Mouse (Mus musculus): ENCODE measurements around the gene Kdm2a. TPM values are rescaled to one million over a fixed set of nuclear protein-coding genes. Genes with fewer than 3 reads are reported as not detected.

Gene Kdm2a
- total and polyA plus RNA-seq, 3 experiments, result 17.3 to 51.9 (median 23.1) TPM

GRCm38 (mm10) chr19:4414631-4415030 is 16.5 kb upstream of the Kdm2a start:
- H3K27ac ChIP-seq (ENCODE audit: insufficient read depth, low read depth), result no peak overlapping the region
- H3K27me3 ChIP-seq (replicated peaks), result peaks cover 2% of the 10 kb centered on the region
- H3K79me2 ChIP-seq (replicated peaks; ENCODE audit: control insufficient read depth, extremely low read depth, insufficient read depth, poor library complexity, severe bottlenecking), result no peaks in the 10 kb centered on the region
- no peaks in the 10 kb centered on the region for H3K9me3 ChIP-seq (replicated peaks; ENCODE audit: low read length)
- no peak for DNase-seq (ENCODE audit: extremely low read depth)
- dilution Hi-C loops (cut with MboI; ENCODE audit: extremely low pct_ligation_motif_present, extremely low pct_unique_long_range_greater_than_20kb, low sequenced_read_pairs), result no loop called here
- H3K36me3 ChIP-seq (replicated peaks in 1 of 2; ENCODE audit: control insufficient read depth in 1 of 2, insufficient read depth in 1 of 2, low read length in 1 of 2), result no peaks in the 10 kb centered on the region
- no peaks in the 10 kb centered on the region for H3K4me1 ChIP-seq (ENCODE audit: control insufficient read depth in 1 of 2, insufficient read depth in 2 of 2)
- in situ Hi-C loops (cut with MboI; ENCODE audit: low pct_ligation_motif_present, low pct_unique_long_range_greater_than_20kb, low sequenced_read_pairs), result no loop called here
- H3K9ac ChIP-seq (ENCODE audit: insufficient read depth, low read depth), result no peak overlapping the region
- TF ChIP-seq ZNF384 (IDR thresholded peaks at IDR 0.05; ENCODE audit: low read depth, low read length) (no peak), CTCF (conservative IDR thresholded peaks at IDR 0.05 in 1 of 2, IDR thresholded peaks at IDR 0.05 in 1 of 2; ENCODE audit: low read depth in 2 of 2, low read length in 2 of 2) (no peak), KAT2A (IDR thresholded peaks at IDR 0.05; ENCODE audit: insufficient replicate concordance, low read length) (no peak), POLR2A (IDR thresholded peaks at IDR 0.05; ENCODE audit: low read depth, low read length) (no peak), UBTF (IDR thresholded peaks at IDR 0.05; ENCODE audit: low read depth, low read length) (no peak), SIN3A (IDR thresholded peaks at IDR 0.05; ENCODE audit: low read length) (no peak), CHD1 (IDR thresholded peaks at IDR 0.05; ENCODE audit: low read depth, low read length) (no peak), RAD21 (IDR thresholded peaks at IDR 0.05; ENCODE audit: low read depth, low read length) (no peak), TCF12 (IDR thresholded peaks at IDR 0.05; ENCODE audit: low read depth, low read length) (no peak), E2F4 (IDR thresholded peaks at IDR 0.05; ENCODE audit: insufficient replicate concordance, low read depth, low read length) (no peak), ZMIZ1 (IDR thresholded peaks at IDR 0.05; ENCODE audit: low read depth, low read length) (no peak), MAFK (IDR thresholded peaks at IDR 0.05; ENCODE audit: insufficient replicate concordance, low read length) (no peak), ELF1 (IDR thresholded peaks at IDR 0.05; ENCODE audit: low read depth, low read length) (no peak), POLR2AphosphoS2 (IDR thresholded peaks at IDR 0.05; ENCODE audit: low read depth, low read length) (no peak), IRF4 (IDR thresholded peaks at IDR 0.05; ENCODE audit: low read depth, low read length) (no peak), SMC3 (IDR thresholded peaks at IDR 0.05; ENCODE audit: low read depth, low read length) (no peak), GABPA (IDR thresholded peaks at IDR 0.05; ENCODE audit: insufficient replicate concordance, low read depth, low read length) (no peak), NRF1 (IDR thresholded peaks at IDR 0.05; ENCODE audit: low read depth, low read length) (no peak), ZKSCAN1 (IDR thresholded peaks at IDR 0.05; ENCODE audit: borderline replicate concordance, low read depth, low read length) (no peak)
- H3K4me2 ChIP-seq (ENCODE audit: insufficient read depth, low read depth, poor library complexity, severe bottlenecking), result no peak overlapping the region
- no peak overlapping the region for H3K4me3 ChIP-seq (replicated peaks in 1 of 3; ENCODE audit: low read depth in 2 of 3, low read length in 2 of 3, poor library complexity in 1 of 3)

DNA sequence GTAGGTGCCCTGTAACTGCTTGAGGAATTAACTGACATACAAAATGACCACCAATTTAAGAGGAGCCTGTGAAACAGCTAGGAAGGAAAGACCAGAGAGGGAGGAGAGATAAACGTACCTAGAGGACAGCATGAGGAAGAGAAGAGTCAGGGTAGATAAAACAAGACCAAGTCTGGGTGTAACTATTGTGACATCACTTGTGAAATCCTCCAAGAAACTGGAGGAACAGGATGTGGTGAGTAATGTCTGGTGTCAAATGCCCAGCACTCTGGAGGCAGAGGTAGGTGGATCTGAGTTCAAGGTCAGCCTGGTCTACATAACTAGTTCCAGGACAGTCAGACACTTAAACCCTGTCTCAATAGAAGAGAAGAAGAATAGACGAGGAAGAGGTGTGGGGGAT is 11.0 kb upstream of the Kdm2a start:
- no peak overlapping the region for H3K9ac ChIP-seq (ENCODE audit: insufficient read depth, low read depth)
- TF ChIP-seq SIN3A (IDR thresholded peaks at IDR 0.05; ENCODE audit: low read length) (no peak), MYC (IDR thresholded peaks at IDR 0.05; ENCODE audit: low read depth, low read length) (no peak)
- dilution Hi-C loops (cut with MboI; ENCODE audit: extremely low pct_ligation_motif_present, extremely low pct_unique_long_range_greater_than_20kb, low sequenced_read_pairs), result no loop called here
- in situ Hi-C loops (cut with MboI; ENCODE audit: low pct_ligation_motif_present, low pct_unique_long_range_greater_than_20kb, low sequenced_read_pairs), result no loop called here
- no peak for DNase-seq (ENCODE audit: extremely low read depth)
- H3K79me2 ChIP-seq (replicated peaks; ENCODE audit: control insufficient read depth, extremely low read depth, insufficient read depth, poor library complexity, severe bottlenecking), result no peaks in the 10 kb centered on the region
- H3K27ac ChIP-seq (ENCODE audit: insufficient read depth, low read depth), result no peak overlapping the region
- no peak overlapping the region for H3K4me3 ChIP-seq (replicated peaks in 1 of 3; ENCODE audit: low read depth in 2 of 3, low read length in 2 of 3, poor library complexity in 1 of 3)
- H3K27me3 ChIP-seq (replicated peaks), result peaks cover 10% of the 10 kb centered on the region
- no peaks in the 10 kb centered on the region for H3K36me3 ChIP-seq (replicated peaks in 1 of 2; ENCODE audit: control insufficient read depth in 1 of 2, insufficient read depth in 1 of 2, low read length in 1 of 2)
- H3K9me3 ChIP-seq (replicated peaks; ENCODE audit: low read length), result no peaks in the 10 kb centered on the region
- H3K4me1 ChIP-seq (ENCODE audit: control insufficient read depth in 1 of 2, insufficient read depth in 2 of 2), result no peaks in the 10 kb centered on the region
- no peak overlapping the region for H3K4me2 ChIP-seq (ENCODE audit: insufficient read depth, low read depth, poor library complexity, severe bottlenecking)
